Comparison of ENCODE assay signal across 20 mouse cellular contexts in the genomic region with DNA sequence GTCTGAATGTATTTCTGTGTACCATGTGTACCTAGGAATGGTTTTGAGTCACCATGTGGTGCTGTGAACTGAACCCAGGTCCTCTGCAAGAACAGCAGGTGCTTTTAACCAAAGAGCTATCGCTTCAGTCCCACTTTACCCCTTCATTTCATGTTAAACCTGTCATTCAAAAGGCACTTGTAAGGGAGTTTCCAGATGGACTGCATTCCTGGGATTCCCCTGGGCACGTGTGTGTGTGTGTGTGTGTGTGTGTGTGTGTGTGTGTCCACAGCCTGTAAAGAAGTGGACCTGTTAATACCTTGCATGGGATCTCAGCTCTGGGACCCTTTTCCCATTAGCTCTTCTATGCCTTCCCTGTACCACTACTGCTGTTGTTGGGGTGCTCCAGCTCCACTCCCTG. TPM values are rescaled to one million over a fixed set of nuclear protein-coding genes. Genes with fewer than 3 reads are reported as not detected.
DNase-seq lines count a peak whose midpoint lies in the region; ATAC-seq and TF ChIP-seq lines count a peak whose summit lies in the region.
"Had no signal": no experiment of that assay in that cellular context is flagged by ENCODE, and none has a peak within 500 bp of the region (broad histone marks: within the 10 kb centered on the region; RNA-seq: fewer than 3 reads in every experiment).

No protein-coding gene starts in this region.

- no peak for TF ChIP-seq POLR2A in lung, adult 2 months (IDR thresholded peaks at IDR 0.05; ENCODE audit: borderline replicate concordance, extremely low read depth, low read depth, low read length)

- H3K4me3 ChIP-seq in lung, postnatal 0 days (ENCODE audit: low read depth, low read length), result no peak overlapping the region
- H3K4me3 ChIP-seq in lung, adult 2 months (replicated peaks; ENCODE audit: extremely low read depth, low read depth, low read length), result no peak overlapping the region
- H3K4me3 ChIP-seq in midbrain, embryonic 15.5 days, result no peak overlapping the region
- no peak overlapping the region for H3K4me3 ChIP-seq in forebrain, embryonic 10.5 days
- H3K4me3 ChIP-seq: embryonic facial prominence, embryonic 12.5 days; forebrain, embryonic 12.5 days had no signal

- peak; percentile 73 for DNase-seq in lung, postnatal 0 days (ENCODE audit: low spot score)
- no peak for DNase-seq in lung, adult 2 months
- peak; percentile 27 for DNase-seq in lung, postnatal 14 days
- DNase-seq in lung, postnatal 36 days, result peak; percentile 59
- no peak for DNase-seq in forebrain, embryonic 10.5 days (ENCODE audit: extremely low spot score, low spot score)
- DNase-seq: adrenal gland, adult 2 months; adrenal gland, postnatal 10 days; adrenal gland, postnatal 25 days; cerebellum, adult 11 months; cerebellum, adult 18-20 months; cerebellum, adult 8-10 months; cerebellum, adult 9-11 months; cerebellum, postnatal 14 days; cerebellum, postnatal 36 days; embryo, embryonic 11 days; forebrain, postnatal 0 days had no signal

- TF ChIP-seq CTCF in lung, postnatal 0 days (IDR thresholded peaks at IDR 0.05), result no peak
- no peak for TF ChIP-seq CTCF in lung, adult 2 months (IDR thresholded peaks at IDR 0.05; ENCODE audit: insufficient read depth, low read length)

- H3K9ac ChIP-seq in lung, postnatal 0 days (replicated peaks; ENCODE audit: low read depth), result no peak overlapping the region
- H3K9ac ChIP-seq in midbrain, embryonic 15.5 days, result no peak overlapping the region
- H3K9ac ChIP-seq: embryonic facial prominence, embryonic 12.5 days; forebrain, embryonic 12.5 days; forebrain, postnatal 0 days had no signal

- no peaks in the 10 kb centered on the region for H3K4me1 ChIP-seq in lung, postnatal 0 days (ENCODE audit: insufficient read depth, low read depth, low read length)
- H3K4me1 ChIP-seq in lung, adult 2 months (ENCODE audit: control insufficient read depth, insufficient read depth, low read length), result peaks cover 11% of the 10 kb centered on the region; the same call in 1 of the 2 replicates
- H3K4me1 ChIP-seq in midbrain, embryonic 15.5 days, result no peaks in the 10 kb centered on the region
- H3K4me1 ChIP-seq in forebrain, embryonic 10.5 days, result no peaks in the 10 kb centered on the region
- H3K4me1 ChIP-seq: embryonic facial prominence, embryonic 12.5 days; forebrain, embryonic 12.5 days had no signal

- peaks cover 32% of the 10 kb centered on the region for H3K36me3 ChIP-seq in lung, postnatal 0 days (ENCODE audit: insufficient read depth, low read length)
- peaks cover 37% of the 10 kb centered on the region for H3K36me3 ChIP-seq in midbrain, embryonic 15.5 days (replicated peaks)
- H3K36me3 ChIP-seq in forebrain, embryonic 10.5 days (replicated peaks), result peaks cover 100% of the 10 kb centered on the region

- H3K4me2 ChIP-seq in lung, postnatal 0 days (replicated peaks; ENCODE audit: low read depth, low read length), result no peak overlapping the region
- no peak overlapping the region for H3K4me2 ChIP-seq in midbrain, embryonic 15.5 days
- H3K4me2 ChIP-seq: embryonic facial prominence, embryonic 12.5 days; forebrain, embryonic 12.5 days had no signal

- no peaks in the 10 kb centered on the region for H3K27me3 ChIP-seq in lung, postnatal 0 days (replicated peaks; ENCODE audit: insufficient read depth, low read length)
- no peaks in the 10 kb centered on the region for H3K27me3 ChIP-seq in midbrain, embryonic 15.5 days (replicated peaks)
- no peaks in the 10 kb centered on the region for H3K27me3 ChIP-seq in forebrain, embryonic 10.5 days (ENCODE audit: poor library complexity, severe bottlenecking)
- H3K27me3 ChIP-seq: embryonic facial prominence, embryonic 12.5 days; forebrain, embryonic 12.5 days had no signal

- WGBS in lung, postnatal 0 days, result 63% methylated on average over 2 of the region's 2 CpGs
- WGBS in lung, adult 2 months, result 71% methylated on average over 2 of the region's 2 CpGs
- WGBS in midbrain, embryonic 15.5 days, result 90% methylated on average over 2 of the region's 2 CpGs
- 88% methylated on average over 2 of the region's 2 CpGs for WGBS in forebrain, embryonic 10.5 days

- ATAC-seq in lung, postnatal 0 days, result peak; percentile 76
- ATAC-seq in midbrain, embryonic 15.5 days (replicated peaks), result no peak
- ATAC-seq: forebrain, embryonic 14.5 days; forebrain, postnatal 0 days had no signal

- TF ChIP-seq EP300 in lung, postnatal 0 days (IDR thresholded peaks at IDR 0.05), result peak; percentile 96

- no peaks in the 10 kb centered on the region for H3K9me3 ChIP-seq in lung, postnatal 0 days (ENCODE audit: low read length)
- H3K9me3 ChIP-seq in midbrain, embryonic 15.5 days, result no peaks in the 10 kb centered on the region
- H3K9me3 ChIP-seq in forebrain, embryonic 10.5 days, result peaks cover 5% of the 10 kb centered on the region; the same call in 1 of the 2 replicates
- H3K9me3 ChIP-seq: embryonic facial prominence, embryonic 12.5 days; forebrain, embryonic 12.5 days had no signal

- peak overlapping the region; percentile 80 for H3K27ac ChIP-seq in lung, postnatal 0 days (ENCODE audit: low read length)
- H3K27ac ChIP-seq in midbrain, embryonic 15.5 days, result no peak overlapping the region
- H3K27ac ChIP-seq in forebrain, embryonic 10.5 days, result no peak overlapping the region
- H3K27ac ChIP-seq: embryonic facial prominence, embryonic 12.5 days; forebrain, embryonic 12.5 days had no signal

RNA-seq across cellular contexts. Expression of a gene that starts 19.5 kb away (rescaled TPM):
- 14.5 and 15.0 TPM in 2 replicates for polyA plus RNA-seq in lung, postnatal 0 days (2015; fragmentation: Nextera tagmentation; extraction: Ambion mirVana)
- 48.6 and 54.0 TPM in 2 replicates for polyA plus RNA-seq in lung, adult 2 months (2012; rRNA removed)
- polyA plus RNA-seq in midbrain, embryonic 15.5 days (2015; fragmentation: Nextera tagmentation; extraction: Ambion mirVana), result 39.7 and 40.7 TPM in 2 replicates
- polyA plus RNA-seq in forebrain, embryonic 10.5 days (2016; fragmentation: Nextera tagmentation; extraction: Ambion mirVana), result 48.4 and 48.9 TPM in 2 replicates

RNA-seq across cellular contexts. Expression of a gene that starts 21.8 kb away (rescaled TPM):
- polyA plus RNA-seq in lung, postnatal 0 days (2015; fragmentation: Nextera tagmentation; extraction: Ambion mirVana), result 1,667 and 1,708 TPM in 2 replicates
- 223 and 243 TPM in 2 replicates for polyA plus RNA-seq in lung, adult 2 months (2012; rRNA removed)
- 2,073 and 2,119 TPM in 2 replicates for polyA plus RNA-seq in midbrain, embryonic 15.5 days (2015; fragmentation: Nextera tagmentation; extraction: Ambion mirVana)
- 1,610 and 1,612 TPM in 2 replicates for polyA plus RNA-seq in forebrain, embryonic 10.5 days (2016; fragmentation: Nextera tagmentation; extraction: Ambion mirVana)

RNA-seq across cellular contexts. Expression of a gene that starts 28.2 kb away (rescaled TPM):
- polyA plus RNA-seq in lung, postnatal 0 days (2015; fragmentation: Nextera tagmentation; extraction: Ambion mirVana), result 14.9 and 25.3 TPM in 2 replicates
- polyA plus RNA-seq in lung, adult 2 months (2012; rRNA removed), result 51.6 and 56.4 TPM in 2 replicates
- polyA plus RNA-seq in midbrain, embryonic 15.5 days (2015; fragmentation: Nextera tagmentation; extraction: Ambion mirVana), result 0.70 and 1.5 TPM in 2 replicates
- polyA plus RNA-seq in forebrain, embryonic 10.5 days (2016; fragmentation: Nextera tagmentation; extraction: Ambion mirVana), result 3.7 and 3.8 TPM in 2 replicates

RNA-seq across cellular contexts. Expression of a gene that starts 37.1 kb away (rescaled TPM):
- 91.0 and 95.6 TPM in 2 replicates for polyA plus RNA-seq in lung, postnatal 0 days (2015; fragmentation: Nextera tagmentation; extraction: Ambion mirVana)
- polyA plus RNA-seq in lung, adult 2 months (2012; rRNA removed), result 49.5 and 57.1 TPM in 2 replicates
- 53.2 and 58.5 TPM in 2 replicates for polyA plus RNA-seq in midbrain, embryonic 15.5 days (2015; fragmentation: Nextera tagmentation; extraction: Ambion mirVana)
- 223 and 224 TPM in 2 replicates for polyA plus RNA-seq in forebrain, embryonic 10.5 days (2016; fragmentation: Nextera tagmentation; extraction: Ambion mirVana)

RNA-seq across cellular contexts. Expression of a gene that starts 37.2 kb away (rescaled TPM):
- 84.8 and 108 TPM in 2 replicates for polyA plus RNA-seq in lung, postnatal 0 days (2015; fragmentation: Nextera tagmentation; extraction: Ambion mirVana)
- 257 and 267 TPM in 2 replicates for polyA plus RNA-seq in lung, adult 2 months (2012; rRNA removed)
- 165 and 173 TPM in 2 replicates for polyA plus RNA-seq in midbrain, embryonic 15.5 days (2015; fragmentation: Nextera tagmentation; extraction: Ambion mirVana)
- polyA plus RNA-seq in forebrain, embryonic 10.5 days (2016; fragmentation: Nextera tagmentation; extraction: Ambion mirVana), result 71.0 and 73.6 TPM in 2 replicates

Comparison
In these comparisons a context has a peak if more than half of its experiments do, and no peak if none do; other contexts are left out.
1. DNase-seq: peak in lung, postnatal 0 days (single experiment), lung, postnatal 14 days (single experiment) and lung, postnatal 36 days (single experiment); none in lung, adult 2 months (single experiment) and forebrain, embryonic 10.5 days (single experiment).